Mouse (Mus musculus): ENCODE data around the gene Bmp8b. TPM values are rescaled to one million over a fixed set of nuclear protein-coding genes. Genes with fewer than 3 reads are reported as not detected.
A peak's percentile ranks its signal among the peaks of the same experiment; 100 is the strongest.

Bmp8b gene
- polyA plus RNA-seq, 1 experiment from 2014 or later, result 0.25 TPM

DNA sequence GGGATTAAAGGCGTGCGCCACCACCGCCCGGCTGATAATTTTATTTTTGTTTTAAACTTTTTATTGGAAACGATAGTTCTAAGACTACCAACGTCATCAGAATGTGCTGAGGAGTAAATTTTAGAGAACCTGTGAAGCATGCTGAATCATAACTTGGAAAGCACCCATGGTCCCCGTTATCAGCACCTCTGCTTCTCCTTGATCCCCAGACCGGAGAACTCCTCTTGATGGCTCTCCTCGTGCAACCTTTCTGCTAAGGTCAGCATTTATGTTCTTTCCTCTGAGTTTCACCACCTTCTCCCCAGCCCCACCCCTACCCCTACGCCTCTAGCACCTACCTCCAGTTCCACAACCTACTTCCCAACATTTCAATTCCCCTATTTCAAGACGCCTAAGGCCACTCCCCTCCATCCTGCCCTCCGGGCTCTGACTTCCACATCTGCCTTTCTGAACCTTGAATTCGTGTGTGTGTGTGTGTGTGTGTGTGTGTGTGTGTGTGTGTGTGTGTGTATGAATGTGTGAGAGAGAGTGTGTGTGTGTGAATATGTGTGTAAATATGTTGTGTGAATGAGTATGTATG lies 21.6 kb upstream of the Bmp8b start:
- DNase-seq (ENCODE audit: low spot score) (no peak), ATAC-seq (ENCODE audit: low FRiP score, low TSS enrichment) (no peak)
- no peak overlapping the region for H3K4me3 ChIP-seq (ENCODE audit: low read depth, low read length)
- H3K27ac ChIP-seq (replicated peaks), result no peak overlapping the region
- H3K9ac ChIP-seq (ENCODE audit: low read length), result no peak overlapping the region
- no peak overlapping the region for H3K4me2 ChIP-seq (replicated peaks; ENCODE audit: low read depth)
- no peaks in the 10 kb centered on the region for H3K4me1 ChIP-seq (replicated peaks; ENCODE audit: control insufficient read depth, insufficient read depth)
- 62% methylated on average over 13 of the region's 13 CpGs for WGBS
- TF ChIP-seq CTCF (IDR thresholded peaks at IDR 0.05; ENCODE audit: low read depth), result no peak
- H3K27me3 ChIP-seq (ENCODE audit: control insufficient read depth, insufficient read depth, low read length), result no peaks in the 10 kb centered on the region
- H3K36me3 ChIP-seq (ENCODE audit: control insufficient read depth, insufficient read depth, low read length), result no peaks in the 10 kb centered on the region
- no peaks in the 10 kb centered on the region for H3K9me3 ChIP-seq (ENCODE audit: control insufficient read depth, low read length)

DNA sequence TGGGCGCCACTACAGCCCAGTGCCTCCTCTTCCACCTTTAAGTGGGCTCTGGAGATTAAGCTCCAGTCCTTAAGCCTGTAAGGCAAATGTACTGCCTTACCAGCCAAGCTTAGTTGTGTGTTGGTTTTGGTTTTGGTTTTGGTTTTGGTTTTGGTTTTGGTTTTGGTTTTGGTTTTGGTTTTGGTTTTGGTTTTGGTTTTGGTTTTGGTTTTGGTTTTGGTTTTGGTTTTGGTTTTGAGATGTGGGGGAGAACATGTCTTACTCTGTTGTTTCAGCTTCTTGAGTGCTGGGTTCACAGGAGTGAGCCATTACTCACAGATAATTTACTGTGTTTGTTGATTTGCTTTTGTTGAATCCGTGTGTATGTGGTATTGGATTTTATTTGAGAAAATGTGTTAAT lies 19.7 kb upstream of the Bmp8b start:
- Histone ChIP-seq H3K27ac (replicated peaks) (no peak overlapping the region), H3K9ac (ENCODE audit: low read length) (no peak overlapping the region), H3K4me1 (replicated peaks; ENCODE audit: control insufficient read depth, insufficient read depth) (no peaks in the 10 kb centered on the region), H3K27me3 (ENCODE audit: control insufficient read depth, insufficient read depth, low read length) (no peaks in the 10 kb centered on the region), H3K36me3 (ENCODE audit: control insufficient read depth, insufficient read depth, low read length) (no peaks in the 10 kb centered on the region), H3K9me3 (ENCODE audit: control insufficient read depth, low read length) (no peaks in the 10 kb centered on the region), H3K4me3 (ENCODE audit: low read depth, low read length) (no peak overlapping the region), H3K4me2 (replicated peaks; ENCODE audit: low read depth) (no peak overlapping the region)
- TF ChIP-seq CTCF (IDR thresholded peaks at IDR 0.05; ENCODE audit: low read depth) (no peak), EP300 (optimal IDR thresholded peaks at IDR 0.05) (no peak)
- no peak for ATAC-seq (ENCODE audit: low FRiP score, low TSS enrichment)
- DNase-seq (ENCODE audit: low spot score), result no peak
- WGBS, result 79% methylated on average over 2 of the region's 2 CpGs

DNA sequence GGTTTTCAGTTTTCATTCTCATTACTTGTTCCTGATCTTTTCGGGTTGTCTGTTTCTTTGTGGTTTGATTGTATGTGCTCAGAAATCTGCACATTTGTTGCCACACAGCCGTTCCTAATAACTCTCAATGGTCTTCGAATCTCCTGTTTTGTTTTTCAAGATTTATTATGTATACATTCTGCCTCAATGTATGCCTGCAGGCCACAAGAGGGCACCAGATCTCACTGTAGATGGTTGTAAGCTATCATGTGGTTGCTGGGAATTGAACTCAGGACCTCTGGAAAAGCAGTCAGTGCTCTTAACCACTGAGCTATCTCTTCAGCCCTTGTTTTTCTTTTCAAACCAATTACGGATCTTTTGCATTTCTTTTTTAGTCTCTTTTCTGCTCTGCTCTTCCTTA lies 18.6 kb upstream of the Bmp8b start:
- Histone ChIP-seq H3K9me3 (ENCODE audit: control insufficient read depth, low read length) (no peaks in the 10 kb centered on the region), H3K27me3 (ENCODE audit: control insufficient read depth, insufficient read depth, low read length) (no peaks in the 10 kb centered on the region), H3K4me2 (replicated peaks; ENCODE audit: low read depth) (no peak overlapping the region), H3K27ac (replicated peaks) (no peak overlapping the region), H3K4me3 (ENCODE audit: low read depth, low read length) (no peak overlapping the region), H3K9ac (ENCODE audit: low read length) (no peak overlapping the region), H3K36me3 (ENCODE audit: control insufficient read depth, insufficient read depth, low read length) (no peaks in the 10 kb centered on the region), H3K4me1 (replicated peaks; ENCODE audit: control insufficient read depth, insufficient read depth) (no peaks in the 10 kb centered on the region)
- TF ChIP-seq CTCF (IDR thresholded peaks at IDR 0.05; ENCODE audit: low read depth) (peak; percentile 43), EP300 (optimal IDR thresholded peaks at IDR 0.05) (no peak)
- DNase-seq (ENCODE audit: low spot score), result no peak
- ATAC-seq (ENCODE audit: low FRiP score, low TSS enrichment), result no peak
- 80% methylated on average over 4 of the region's 4 CpGs for whole genome bisulfite sequencing

DNA sequence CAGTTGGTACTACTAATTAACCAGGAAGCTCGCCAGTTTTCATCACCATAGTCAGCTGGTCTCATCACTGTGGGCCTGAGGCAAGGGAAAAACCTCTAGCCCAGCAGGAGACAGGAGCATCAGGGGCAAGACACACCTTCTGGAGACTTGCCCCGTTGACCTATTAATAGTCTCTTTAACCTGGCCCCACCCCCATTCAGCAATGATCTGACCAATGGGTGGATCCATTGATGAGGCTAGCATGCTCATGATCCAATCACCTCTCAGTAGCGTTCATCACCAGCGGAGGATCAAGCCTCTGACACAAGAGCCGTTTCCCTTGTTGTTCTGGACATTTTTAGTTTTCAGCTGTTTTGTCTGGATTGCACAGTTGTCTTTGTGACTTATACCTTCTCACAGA lies 12.3 kb upstream of the Bmp8b start:
- Histone ChIP-seq H3K4me2 (replicated peaks; ENCODE audit: low read depth) (no peak overlapping the region), H3K9me3 (ENCODE audit: control insufficient read depth, low read length) (no peaks in the 10 kb centered on the region), H3K4me1 (replicated peaks; ENCODE audit: control insufficient read depth, insufficient read depth) (no peaks in the 10 kb centered on the region), H3K4me3 (ENCODE audit: low read depth, low read length) (no peak overlapping the region), H3K9ac (ENCODE audit: low read length) (no peak overlapping the region), H3K36me3 (ENCODE audit: control insufficient read depth, insufficient read depth, low read length) (no peaks in the 10 kb centered on the region), H3K27me3 (ENCODE audit: control insufficient read depth, insufficient read depth, low read length) (no peaks in the 10 kb centered on the region), H3K27ac (replicated peaks) (no peak overlapping the region)
- TF ChIP-seq CTCF (IDR thresholded peaks at IDR 0.05; ENCODE audit: low read depth) (no peak), EP300 (optimal IDR thresholded peaks at IDR 0.05) (no peak)
- DNase-seq (ENCODE audit: low spot score) (peak; percentile 13), ATAC-seq (ENCODE audit: low FRiP score, low TSS enrichment) (no peak; the same call in 1 of the 2 replicates)
- 56% methylated on average over 5 of the region's 5 CpGs for WGBS

GRCm38 (mm10) chr4:123093064-123093776 lies 11.7 kb upstream of the Bmp8b start:
- Histone ChIP-seq H3K27me3 (ENCODE audit: control insufficient read depth, insufficient read depth, low read length) (no peaks in the 10 kb centered on the region), H3K4me3 (ENCODE audit: low read depth, low read length) (no peak overlapping the region; the same call in 1 of the 2 replicates), H3K36me3 (ENCODE audit: control insufficient read depth, insufficient read depth, low read length) (no peaks in the 10 kb centered on the region), H3K4me1 (replicated peaks; ENCODE audit: control insufficient read depth, insufficient read depth) (no peaks in the 10 kb centered on the region), H3K27ac (replicated peaks) (peak overlapping the region; percentile 9; the same call in 1 of the 2 replicates), H3K9me3 (ENCODE audit: control insufficient read depth, low read length) (no peaks in the 10 kb centered on the region), H3K9ac (ENCODE audit: low read length) (no peak overlapping the region), H3K4me2 (replicated peaks; ENCODE audit: low read depth) (peak overlapping the region; percentile 41)
- ATAC-seq (ENCODE audit: low FRiP score, low TSS enrichment) (peak; percentile 94), DNase-seq (ENCODE audit: low spot score) (peak; percentile 60)
- WGBS, result 31% methylated on average over 17 of the region's 17 CpGs
- TF ChIP-seq EP300 (optimal IDR thresholded peaks at IDR 0.05) (no peak), CTCF (IDR thresholded peaks at IDR 0.05; ENCODE audit: low read depth) (no peak)

GRCm38 (mm10) chr4:123093869-123094268 lies 11.1 kb upstream of the Bmp8b start:
- H3K27ac ChIP-seq (replicated peaks), result no peak overlapping the region
- 34% methylated on average over 8 of the region's 9 CpGs for WGBS
- no peaks in the 10 kb centered on the region for H3K4me1 ChIP-seq (replicated peaks; ENCODE audit: control insufficient read depth, insufficient read depth)
- DNase-seq (ENCODE audit: low spot score) (no peak), ATAC-seq (ENCODE audit: low FRiP score, low TSS enrichment) (no peak; the same call in 1 of the 2 replicates)
- no peak overlapping the region for H3K4me3 ChIP-seq (ENCODE audit: low read depth, low read length)
- no peaks in the 10 kb centered on the region for H3K36me3 ChIP-seq (ENCODE audit: control insufficient read depth, insufficient read depth, low read length)
- no peak overlapping the region for H3K9ac ChIP-seq (ENCODE audit: low read length)
- no peaks in the 10 kb centered on the region for H3K27me3 ChIP-seq (ENCODE audit: control insufficient read depth, insufficient read depth, low read length)
- H3K9me3 ChIP-seq (ENCODE audit: control insufficient read depth, low read length), result no peaks in the 10 kb centered on the region
- peak overlapping the region; percentile 17; the same call in 1 of the 2 replicates for H3K4me2 ChIP-seq (replicated peaks; ENCODE audit: low read depth)
- TF ChIP-seq EP300 (optimal IDR thresholded peaks at IDR 0.05) (no peak), CTCF (IDR thresholded peaks at IDR 0.05; ENCODE audit: low read depth) (no peak)

Measured in stomach, postnatal 0 days (tissue).